Mouse (Mus musculus): ENCODE results near the gene Pde9a. TPM values are rescaled to one million over a fixed set of nuclear protein-coding genes. Genes with fewer than 3 reads are reported as not detected.

The Pde9a gene
- polyA plus RNA-seq, 1 experiment from 2014 or later = 59.8 TPM

DNA sequence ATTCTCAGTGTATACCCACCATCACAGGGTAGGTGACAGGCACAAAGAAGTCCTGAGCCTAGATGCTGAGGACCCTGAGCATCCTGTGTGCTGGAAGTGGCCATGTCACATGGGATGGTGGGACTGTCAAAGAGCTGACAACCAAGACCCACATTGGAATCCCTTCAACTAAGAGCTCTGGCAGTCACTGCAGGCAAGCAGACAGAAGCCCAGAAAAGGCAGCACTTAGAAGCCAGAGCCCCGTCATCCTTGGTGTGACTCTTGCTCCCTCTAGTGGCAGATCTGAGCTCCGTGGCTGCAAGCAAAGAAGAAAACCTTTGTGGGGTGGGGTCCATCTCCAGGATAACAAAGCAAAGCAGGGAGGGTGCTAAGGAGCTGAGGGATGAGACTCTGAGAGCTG, 106.4 kb downstream of the Pde9a start:
- Histone ChIP-seq H3K27ac (ENCODE audit: low read depth, low read length) (no peak overlapping the region), H3K9ac (ENCODE audit: low read depth, low read length) (no peak overlapping the region), H3K4me3 (ENCODE audit: low read depth, low read length) (no peak overlapping the region), H3K27me3 (replicated peaks; ENCODE audit: control insufficient read depth, insufficient read depth, low read length) (no peaks in the 10 kb centered on the region), H3K4me2 (replicated peaks; ENCODE audit: low read depth) (no peak overlapping the region), H3K4me1 (replicated peaks; ENCODE audit: control insufficient read depth, insufficient read depth, low read length) (no peaks in the 10 kb centered on the region; the same call in 1 of the 2 replicates), H3K9me3 (ENCODE audit: control insufficient read depth) (no peaks in the 10 kb centered on the region), H3K36me3 (ENCODE audit: control insufficient read depth, insufficient read depth) (peaks cover 24% of the 10 kb centered on the region)
- peak; percentile 99 for TF ChIP-seq CTCF (IDR thresholded peaks at IDR 0.05; ENCODE audit: low read depth)
- ATAC-seq = 0 out of 2 replicates have a peak, but pooled peaks have one; percentile 26
- WGBS = 0% methylated on average over 2 of the region's 2 CpGs

GRCm38 (mm10) chr17:31494989-31495388, 109.0 kb downstream of the Pde9a start:
- Histone ChIP-seq H3K27ac (ENCODE audit: low read depth, low read length) (no peak overlapping the region), H3K36me3 (ENCODE audit: control insufficient read depth, insufficient read depth) (peaks cover 50% of the 10 kb centered on the region), H3K4me2 (replicated peaks; ENCODE audit: low read depth) (no peak overlapping the region), H3K9me3 (ENCODE audit: control insufficient read depth) (no peaks in the 10 kb centered on the region), H3K4me1 (replicated peaks; ENCODE audit: control insufficient read depth, insufficient read depth, low read length) (no peaks in the 10 kb centered on the region), H3K4me3 (ENCODE audit: low read depth, low read length) (no peak overlapping the region), H3K27me3 (replicated peaks; ENCODE audit: control insufficient read depth, insufficient read depth, low read length) (no peaks in the 10 kb centered on the region), H3K9ac (ENCODE audit: low read depth, low read length) (no peak overlapping the region)
- no peak for ATAC-seq
- TF ChIP-seq CTCF (IDR thresholded peaks at IDR 0.05; ENCODE audit: low read depth) = no peak
- WGBS = 92% methylated on average over 1 of the region's 1 CpGs

DNA sequence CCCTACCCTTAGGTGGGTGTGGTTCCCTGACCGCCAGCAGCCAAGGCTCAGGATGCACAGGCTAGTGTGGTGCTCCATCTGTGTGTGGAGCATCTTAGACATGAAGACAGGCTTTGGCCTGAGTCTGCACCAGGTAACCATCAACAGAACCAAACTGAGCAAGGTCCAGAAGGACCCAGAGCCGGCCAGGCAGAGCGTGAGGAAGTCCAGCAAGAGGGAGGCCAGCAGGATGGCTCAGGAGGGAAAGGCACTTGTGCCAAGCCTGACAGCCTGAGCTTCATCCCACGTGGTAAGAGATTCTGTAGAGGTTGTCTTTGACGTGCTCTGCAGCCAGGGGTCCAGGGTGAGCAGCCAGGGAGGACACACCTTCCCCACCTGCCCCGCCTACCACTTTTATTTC, 111.7 kb downstream of the Pde9a start:
- peaks cover 61% of the 10 kb centered on the region for H3K36me3 ChIP-seq (ENCODE audit: control insufficient read depth, insufficient read depth)

GRCm38 (mm10) chr17:31499725-31500124, 113.7 kb downstream of the Pde9a start:
- Histone ChIP-seq H3K4me1 (replicated peaks; ENCODE audit: control insufficient read depth, insufficient read depth, low read length) (no peaks in the 10 kb centered on the region), H3K9me3 (ENCODE audit: control insufficient read depth) (no peaks in the 10 kb centered on the region), H3K36me3 (ENCODE audit: control insufficient read depth, insufficient read depth) (peaks cover 79% of the 10 kb centered on the region), H3K27ac (ENCODE audit: low read depth, low read length) (no peak overlapping the region), H3K4me3 (ENCODE audit: low read depth, low read length) (no peak overlapping the region), H3K9ac (ENCODE audit: low read depth, low read length) (no peak overlapping the region), H3K27me3 (replicated peaks; ENCODE audit: control insufficient read depth, insufficient read depth, low read length) (no peaks in the 10 kb centered on the region), H3K4me2 (replicated peaks; ENCODE audit: low read depth) (no peak overlapping the region)
- 95% methylated on average over 12 of the region's 12 CpGs for WGBS
- ATAC-seq = no peak
- TF ChIP-seq CTCF (IDR thresholded peaks at IDR 0.05; ENCODE audit: low read depth) = no peak

More for the DNA sequence above, 111.7 kb downstream of the Pde9a start:
- no peaks in the 10 kb centered on the region for H3K4me1 ChIP-seq (replicated peaks; ENCODE audit: control insufficient read depth, insufficient read depth, low read length)
- ATAC-seq = no peak
- H3K27ac ChIP-seq (ENCODE audit: low read depth, low read length) = no peak overlapping the region
- WGBS = 87% methylated on average over 6 of the region's 6 CpGs
- H3K27me3 ChIP-seq (replicated peaks; ENCODE audit: control insufficient read depth, insufficient read depth, low read length) = no peaks in the 10 kb centered on the region
- no peaks in the 10 kb centered on the region for H3K9me3 ChIP-seq (ENCODE audit: control insufficient read depth)
- H3K4me2 ChIP-seq (replicated peaks; ENCODE audit: low read depth) = no peak overlapping the region
- H3K4me3 ChIP-seq (ENCODE audit: low read depth, low read length) = no peak overlapping the region
- no peak for TF ChIP-seq CTCF (IDR thresholded peaks at IDR 0.05; ENCODE audit: low read depth)
- no peak overlapping the region for H3K9ac ChIP-seq (ENCODE audit: low read depth, low read length)

- no peak overlapping the region for H3K4me2 ChIP-seq (replicated peaks; ENCODE audit: low read depth)
- ATAC-seq = no peak
- H3K27ac ChIP-seq (ENCODE audit: low read depth, low read length) = no peak overlapping the region
- peaks cover 79% of the 10 kb centered on the region for H3K36me3 ChIP-seq (ENCODE audit: control insufficient read depth, insufficient read depth)
- no peaks in the 10 kb centered on the region for H3K27me3 ChIP-seq (replicated peaks; ENCODE audit: control insufficient read depth, insufficient read depth, low read length)
- 90% methylated on average over 8 of the region's 8 CpGs for WGBS
- no peaks in the 10 kb centered on the region for H3K9me3 ChIP-seq (ENCODE audit: control insufficient read depth)
- no peaks in the 10 kb centered on the region for H3K4me1 ChIP-seq (replicated peaks; ENCODE audit: control insufficient read depth, insufficient read depth, low read length)
- H3K4me3 ChIP-seq (ENCODE audit: low read depth, low read length) = no peak overlapping the region
- no peak for TF ChIP-seq CTCF (IDR thresholded peaks at IDR 0.05; ENCODE audit: low read depth)
- no peak overlapping the region for H3K9ac ChIP-seq (ENCODE audit: low read depth, low read length)
These were observed 114.4 kb downstream of the Pde9a start for GRCm38 (mm10) chr17:31500416-31500815.

GRCm38 (mm10) chr17:31500908-31501307, 114.9 kb downstream of the Pde9a start:
- WGBS = 84% methylated on average over 3 of the region's 3 CpGs
- Histone ChIP-seq H3K4me2 (replicated peaks; ENCODE audit: low read depth) (no peak overlapping the region), H3K9ac (ENCODE audit: low read depth, low read length) (no peak overlapping the region), H3K9me3 (ENCODE audit: control insufficient read depth) (no peaks in the 10 kb centered on the region), H3K27ac (ENCODE audit: low read depth, low read length) (no peak overlapping the region), H3K4me3 (ENCODE audit: low read depth, low read length) (no peak overlapping the region), H3K36me3 (ENCODE audit: control insufficient read depth, insufficient read depth) (peaks cover 79% of the 10 kb centered on the region), H3K27me3 (replicated peaks; ENCODE audit: control insufficient read depth, insufficient read depth, low read length) (no peaks in the 10 kb centered on the region), H3K4me1 (replicated peaks; ENCODE audit: control insufficient read depth, insufficient read depth, low read length) (no peaks in the 10 kb centered on the region)
- no peak for ATAC-seq
- peak; percentile 55 for TF ChIP-seq CTCF (IDR thresholded peaks at IDR 0.05; ENCODE audit: low read depth)

All from intestine, postnatal 0 days (tissue).